Mouse (Mus musculus): ENCODE data around the gene 2010109A12Rik.

The 2010109A12Rik gene

GRCm38 (mm10) chr5:93206109-93207005 is at the start of gene 2010109A12Rik, which contains the start of gene Ccni:
2010109A12Rik (plus strand) TSS chr5:93206518.
Ccni (minus strand) TSS chr5:93206495.
- WGBS = under 1% methylated on average over 79 of the region's 79 CpGs

GRCm38 (mm10) chr5:93163541-93163940 is 42.8 kb upstream of the 2010109A12Rik start:
- WGBS = 67% methylated on average over 3 of the region's 3 CpGs

GRCm38 (mm10) chr5:93167919-93168516 is 38.3 kb upstream of the 2010109A12Rik start:
- whole genome bisulfite sequencing = 80% methylated on average over 11 of the region's 11 CpGs

- WGBS = 79% methylated on average over 6 of the region's 6 CpGs
These were observed 37.7 kb upstream of the 2010109A12Rik start for GRCm38 (mm10) chr5:93168654-93169053.

GRCm38 (mm10) chr5:93171420-93171819 is 34.9 kb upstream of the 2010109A12Rik start:
- 95% methylated on average over 15 of the region's 15 CpGs for WGBS

- 60% methylated on average over 6 of the region's 6 CpGs for WGBS
These were observed 33.8 kb upstream of the 2010109A12Rik start for GRCm38 (mm10) chr5:93172536-93172935.

- WGBS = 73% methylated on average over 6 of the region's 6 CpGs
These were observed 31.6 kb upstream of the 2010109A12Rik start for GRCm38 (mm10) chr5:93174675-93175074.

- WGBS = 45% methylated on average over 6 of the region's 6 CpGs
These were observed 27.7 kb upstream of the 2010109A12Rik start for GRCm38 (mm10) chr5:93178616-93179015.

- 13% methylated on average over 2 of the region's 2 CpGs for WGBS
These were observed 26.1 kb upstream of the 2010109A12Rik start for GRCm38 (mm10) chr5:93180252-93180651.

GRCm38 (mm10) chr5:93183311-93183710 is 23.0 kb upstream of the 2010109A12Rik start:
- 77% methylated on average over 6 of the region's 6 CpGs for WGBS

GRCm38 (mm10) chr5:93184548-93184947 is 21.8 kb upstream of the 2010109A12Rik start:
- 76% methylated on average over 6 of the region's 6 CpGs for WGBS

GRCm38 (mm10) chr5:93189607-93190006 is 16.7 kb upstream of the 2010109A12Rik start:
- 47% methylated on average over 3 of the region's 3 CpGs for WGBS

GRCm38 (mm10) chr5:93190428-93190827 is 15.9 kb upstream of the 2010109A12Rik start:
- WGBS = 92% methylated on average over 5 of the region's 5 CpGs

GRCm38 (mm10) chr5:93198232-93198631 is 8.1 kb upstream of the 2010109A12Rik start:
- 67% methylated on average over 3 of the region's 3 CpGs for WGBS

GRCm38 (mm10) chr5:93201181-93201580 is 5.1 kb upstream of the 2010109A12Rik start:
- 82% methylated on average over 1 of the region's 1 CpGs for WGBS

- under 1% methylated on average over 63 of the region's 63 CpGs for WGBS
These were observed 778 bp upstream of the 2010109A12Rik start for GRCm38 (mm10) chr5:93205371-93206108.

- WGBS = 1% methylated on average over 6 of the region's 6 CpGs
These were observed 659 bp downstream of the 2010109A12Rik start for GRCm38 (mm10) chr5:93207006-93207348.

GRCm38 (mm10) chr5:93207555-93207954 is 1.2 kb downstream of the 2010109A12Rik start:
- 78% methylated on average over 1 of the region's 1 CpGs for WGBS

GRCm38 (mm10) chr5:93218375-93218774 is 12.1 kb downstream of the 2010109A12Rik start:
- WGBS = 85% methylated on average over 3 of the region's 3 CpGs

GRCm38 (mm10) chr5:93221661-93222060 is 15.3 kb downstream of the 2010109A12Rik start:
- WGBS = 37% methylated on average over 3 of the region's 3 CpGs

GRCm38 (mm10) chr5:93224549-93224948 is 18.2 kb downstream of the 2010109A12Rik start:
- WGBS = 88% methylated on average over 2 of the region's 2 CpGs

GRCm38 (mm10) chr5:93227157-93227556 is 20.8 kb downstream of the 2010109A12Rik start:
- WGBS = 95% methylated on average over 3 of the region's 3 CpGs
